Mouse (Mus musculus) gastrocnemius, postnatal 4 days (tissue): ENCODE measurements around the gene Grcc10. TPM values are rescaled to one million over a fixed set of nuclear protein-coding genes. Genes with fewer than 3 reads are reported as not detected.

Source experiments
- DNase-seq, 2 experiments: peaks; one replicate each; pipeline ENCODE4 v3.0.0; 2021 to 2022; ENCODE audit warnings: low spot score in 2 of 2, mixed read lengths in 2 of 2
- total RNA-seq, 2 experiments: library from RNA; stranded (reverse); gene quantifications; 2 replicates each; pipeline ENCODE4 v1.2.3; 2021

Grcc10 gene
- total RNA-seq, 2 experiments from 2014 or later, result 177 to 209 TPM

GRCm38 (mm10) chr6:124757909-124758848, 17.0 kb upstream of the Grcc10 start:
- DNase-seq, result peak in 1 of 2 experiments; percentile 58

- no peak for DNase-seq
Observed at GRCm38 (mm10) chr6:124757351-124757880, 16.2 kb upstream of the Grcc10 start.

- peak; percentile 85 to 88 for DNase-seq
Observed at GRCm38 (mm10) chr6:124756652-124757350, 15.6 kb upstream of the Grcc10 start.

GRCm38 (mm10) chr6:124755831-124756595, 14.8 kb upstream of the Grcc10 start, which contains the start of the genes Gm45234 and Atn1:
TSS of gene Gm45234 (minus strand) at chr6:124756021.
TSS of gene Atn1 (minus strand) at chr6:124756524.
- DNase-seq, result peak; percentile 56 to 81

GRCm38 (mm10) chr6:124755306-124755705, 14.1 kb upstream of the Grcc10 start:
- no peak for DNase-seq

- DNase-seq, result no peak
Observed at GRCm38 (mm10) chr6:124753861-124754260, 12.7 kb upstream of the Grcc10 start.

GRCm38 (mm10) chr6:124750405-124750804, 9.2 kb upstream of the Grcc10 start:
- DNase-seq, result no peak

GRCm38 (mm10) chr6:124746654-124747632, 5.8 kb upstream of the Grcc10 start:
- no peak for DNase-seq

GRCm38 (mm10) chr6:124746296-124746605, 5.1 kb upstream of the Grcc10 start:
- DNase-seq, result no peak

GRCm38 (mm10) chr6:124745490-124746295, 4.5 kb upstream of the Grcc10 start:
- peak; percentile 85 to 92 for DNase-seq

- no peak for DNase-seq
Observed at GRCm38 (mm10) chr6:124744755-124745321, 3.7 kb upstream of the Grcc10 start.

GRCm38 (mm10) chr6:124743647-124744046, 2.5 kb upstream of the Grcc10 start:
- DNase-seq, result no peak

GRCm38 (mm10) chr6:124742839-124743514, 1.8 kb upstream of the Grcc10 start:
- DNase-seq, result no peak

- DNase-seq, result no peak
Observed at GRCm38 (mm10) chr6:124741842-124742241, 668 bp upstream of the Grcc10 start.

- peak in 1 of 2 experiments; percentile 47 for DNase-seq
Observed at GRCm38 (mm10) chr6:124740211-124740887, 825 bp downstream of the Grcc10 start.

GRCm38 (mm10) chr6:124739231-124739796, 1.9 kb downstream of the Grcc10 start:
- no peak for DNase-seq

- no peak for DNase-seq
Observed at GRCm38 (mm10) chr6:124738511-124739023, 2.6 kb downstream of the Grcc10 start, which contains the start of gene Ptpn6. TSS of gene Ptpn6 (minus strand) at chr6:124738714.
